Mouse (Mus musculus) hindbrain, embryonic 15.5 days (tissue): ENCODE measurements around the gene Lat2. TPM values are rescaled to one million over a fixed set of nuclear protein-coding genes. Genes with fewer than 3 reads are reported as not detected.

ENCODE experiments used
- ATAC-seq: fragments of 200-750 bp; cut with Nextera tagmentation; 2 replicates; pipeline ENCODE4 v1.8.0; 2017; ENCODE audit warnings: low read depth, moderate number of reproducible peaks, moderate TSS enrichment; ENCODE audit not compliant: low FRiP score
- H3K27ac ChIP-seq: fragments of 300-500 bp; sonication (generic); replicated peaks from 2 replicates; pipeline ENCODE4 v1.5.1; 2015; ENCODE audit warnings: mild to moderate bottlenecking, inconsistent platforms
- H3K27me3 ChIP-seq: fragments of 300-500 bp; sonication (generic); 2 replicates; pipeline ENCODE4 v1.6.1; 2015; ENCODE audit warnings: control low read depth, inconsistent platforms
- H3K36me3 ChIP-seq: fragments of 300-500 bp; sonication (generic); 2 replicates; pipeline ENCODE4 v1.6.1; 2015; ENCODE audit warnings: control low read depth, inconsistent platforms
- H3K4me1 ChIP-seq: fragments of 300-500 bp; sonication (generic); replicated peaks from 2 replicates; pipeline ENCODE4 v1.6.1; 2015; ENCODE audit warnings: control low read depth, inconsistent platforms
- H3K4me2 ChIP-seq: fragments of 300-500 bp; sonication (generic); 2 replicates; pipeline ENCODE4 v1.6.1; 2015; ENCODE audit warnings: moderate library complexity, mild to moderate bottlenecking, inconsistent platforms
- H3K4me3 ChIP-seq: fragments of 300-500 bp; sonication (generic); 2 replicates; pipeline ENCODE4 v1.5.1; 2015; ENCODE audit warnings: mild to moderate bottlenecking, inconsistent platforms
- H3K9ac ChIP-seq: fragments of 300-500 bp; sonication (generic); 2 replicates; pipeline ENCODE4 v1.6.1; 2015; ENCODE audit warnings: inconsistent platforms
- H3K9me3 ChIP-seq: fragments of 300-500 bp; sonication (generic); 2 replicates; pipeline ENCODE4 v1.6.1; 2016; ENCODE audit warnings: control low read depth, inconsistent platforms
- WGBS: fragments of 180-500 bp; shearing (Covaris S2); methylation state at CpG from one replicate; pipeline ENCODE4 v1.1.7; 2015; 5-methylcytosine and 5-hydroxymethylcytosine counted together
- polyA plus RNA-seq: library from polyadenylated mRNA; unstranded; fragments of >200 nt; fragmentation: Nextera tagmentation; extraction: Ambion mirVana; gene quantifications from 2 replicates; pipeline ENCODE4 v1.2.1, GENCODE M21; 2015

Gene Lat2
- polyA plus RNA-seq, 1 experiment from 2014 or later: 4.2 TPM

- peaks cover 12% of the 10 kb centered on the region for H3K4me1 ChIP-seq
- H3K4me2 ChIP-seq: no peak overlapping the region
- H3K27ac ChIP-seq: no peak overlapping the region
- no peak overlapping the region for H3K4me3 ChIP-seq
- 93% methylated on average over 4 of the region's 4 CpGs for whole genome bisulfite sequencing
- no peak overlapping the region for H3K9ac ChIP-seq
- no peaks in the 10 kb centered on the region for H3K36me3 ChIP-seq
- no peaks in the 10 kb centered on the region for H3K27me3 ChIP-seq
- no peaks in the 10 kb centered on the region for H3K9me3 ChIP-seq
- no peak for ATAC-seq
Measured at GRCm38 (mm10) chr5:134567445-134567844, 47.4 kb downstream of the Lat2 start.

- WGBS: 97% methylated on average over 6 of the region's 6 CpGs
- Histone ChIP-seq H3K4me3 (no peak overlapping the region), H3K27me3 (no peaks in the 10 kb centered on the region), H3K4me1 (no peaks in the 10 kb centered on the region), H3K9me3 (no peaks in the 10 kb centered on the region), H3K4me2 (no peak overlapping the region), H3K9ac (no peak overlapping the region), H3K36me3 (no peaks in the 10 kb centered on the region), H3K27ac (no peak overlapping the region)
- no peak for ATAC-seq
Measured at GRCm38 (mm10) chr5:134565696-134566095, 49.1 kb downstream of the Lat2 start.

DNA sequence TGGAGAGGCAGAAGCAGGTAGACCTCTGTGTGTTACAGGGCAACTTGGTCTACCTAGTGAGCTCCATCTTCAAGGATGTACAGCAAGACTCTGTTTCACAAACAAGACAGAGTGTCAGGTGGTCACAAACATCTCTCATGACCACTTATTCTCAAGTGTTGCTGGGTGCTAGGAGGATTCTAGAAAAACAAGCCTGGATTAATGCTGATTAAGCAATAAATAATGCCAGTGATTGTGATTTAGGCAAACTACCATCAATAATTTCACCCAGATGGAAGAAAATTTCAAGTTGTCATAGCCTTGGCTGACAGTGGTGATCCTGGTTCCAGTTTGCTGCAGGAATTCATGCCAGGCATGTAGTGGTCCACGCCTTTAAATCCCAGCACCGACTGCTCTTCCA lies 50.6 kb downstream of the Lat2 start:
- no peak overlapping the region for H3K4me3 ChIP-seq
- no peaks in the 10 kb centered on the region for H3K4me1 ChIP-seq
- no peak overlapping the region for H3K4me2 ChIP-seq
- no peaks in the 10 kb centered on the region for H3K9me3 ChIP-seq
- H3K36me3 ChIP-seq: no peaks in the 10 kb centered on the region
- H3K9ac ChIP-seq: no peak overlapping the region
- WGBS: 100% methylated on average over 2 of the region's 2 CpGs
- H3K27me3 ChIP-seq: no peaks in the 10 kb centered on the region
- ATAC-seq: no peak
- H3K27ac ChIP-seq: no peak overlapping the region

- no peak for ATAC-seq
- H3K27ac ChIP-seq: no peak overlapping the region
- no peak overlapping the region for H3K9ac ChIP-seq
- H3K4me3 ChIP-seq: no peak overlapping the region
- H3K4me1 ChIP-seq: peaks cover 3% of the 10 kb centered on the region
- 85% methylated on average over 16 of the region's 16 CpGs for WGBS
- H3K27me3 ChIP-seq: no peaks in the 10 kb centered on the region
- no peaks in the 10 kb centered on the region for H3K36me3 ChIP-seq
- H3K9me3 ChIP-seq: no peaks in the 10 kb centered on the region
- no peak overlapping the region for H3K4me2 ChIP-seq
Measured at GRCm38 (mm10) chr5:134560450-134561171, 54.2 kb downstream of the Lat2 start.

GRCm38 (mm10) chr5:134560071-134560449 lies 54.8 kb downstream of the Lat2 start, which contains the start of gene Syna:
Gene Syna, minus strand, starts transcription at chr5:134560171.
- WGBS: 94% methylated on average over 7 of the region's 7 CpGs
- peaks cover 9% of the 10 kb centered on the region for H3K4me1 ChIP-seq
- ATAC-seq: no peak
- H3K9me3 ChIP-seq: no peaks in the 10 kb centered on the region
- H3K27ac ChIP-seq: no peak within 1 kb of the TSS
- H3K4me3 ChIP-seq: no peak within 1 kb of the TSS
- no peak within 1 kb of the TSS for H3K4me2 ChIP-seq
- H3K9ac ChIP-seq: no peak within 1 kb of the TSS
- no peaks in the 10 kb centered on the region for H3K36me3 ChIP-seq
- H3K27me3 ChIP-seq: no peaks in the 10 kb centered on the region

DNA sequence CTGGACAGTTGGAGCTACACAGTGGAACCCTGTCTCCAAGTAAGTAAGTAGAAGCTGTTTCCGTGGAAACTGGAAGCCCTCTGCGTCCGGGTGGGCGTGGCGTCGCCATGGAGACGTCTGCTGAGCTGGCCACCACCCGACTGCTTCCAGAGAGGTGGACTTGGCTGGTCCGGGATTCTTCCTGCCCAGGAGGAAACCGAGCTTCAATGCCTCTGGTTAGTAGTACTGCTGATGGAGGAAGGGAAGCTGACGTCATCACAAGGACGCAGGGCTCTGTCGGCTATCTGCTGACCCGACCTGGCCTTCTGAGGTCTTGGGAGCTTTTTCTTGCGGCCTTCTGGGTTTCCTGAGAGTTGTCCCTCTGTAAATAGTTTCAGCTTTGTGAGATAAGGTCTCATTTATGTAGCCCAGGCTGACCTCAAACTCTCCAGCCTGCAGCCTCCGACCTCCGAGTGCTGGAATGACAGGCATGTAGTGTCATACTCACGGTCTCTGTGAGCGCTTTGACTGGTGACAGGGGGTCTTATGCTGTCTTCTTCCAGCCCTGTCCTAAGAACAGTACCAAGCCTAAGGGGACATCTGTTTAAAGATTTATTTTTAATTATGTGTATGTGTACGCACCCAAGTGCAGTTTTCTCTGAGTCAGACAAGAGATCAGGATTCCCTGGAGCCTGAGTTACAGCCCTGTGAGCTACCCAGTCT lies 59.2 kb downstream of the Lat2 start:
- 12% methylated on average over 20 of the region's 20 CpGs for WGBS
- ATAC-seq: no peak
- H3K9ac ChIP-seq: no peak overlapping the region

DNA sequence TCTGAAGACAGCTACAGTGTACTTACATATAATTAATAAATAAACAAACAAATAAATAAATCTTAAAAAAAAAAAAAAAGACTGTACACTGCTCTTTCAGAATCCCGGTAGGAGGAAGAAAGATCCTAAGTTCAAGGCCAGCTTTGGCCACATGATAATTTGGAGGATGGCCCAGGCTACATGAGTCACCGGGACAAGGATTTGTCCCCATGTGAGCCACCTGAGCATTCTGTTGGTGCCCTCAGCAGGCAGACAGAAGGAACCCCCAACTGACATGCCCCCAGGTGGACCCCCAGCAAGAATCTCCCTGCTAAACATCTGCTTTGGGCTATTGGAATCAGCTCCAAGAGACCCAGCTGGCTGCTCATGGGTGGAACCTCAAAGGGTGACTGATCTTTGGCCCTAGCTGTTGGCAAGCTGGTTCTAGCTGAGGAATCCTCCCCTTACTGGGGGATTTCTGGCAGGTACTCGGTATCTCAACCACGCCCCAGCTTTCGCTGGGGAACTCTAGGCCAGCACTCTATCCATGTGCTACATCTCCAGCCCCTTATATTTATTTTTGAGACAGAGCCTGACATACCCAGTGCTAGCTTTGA lies 60.8 kb downstream of the Lat2 start:
- H3K4me2 ChIP-seq: no peak overlapping the region
- H3K9ac ChIP-seq: no peak overlapping the region
- no peaks in the 10 kb centered on the region for H3K9me3 ChIP-seq
- peaks cover 40% of the 10 kb centered on the region for H3K4me1 ChIP-seq
- H3K27me3 ChIP-seq: no peaks in the 10 kb centered on the region
- no peak for ATAC-seq
- H3K36me3 ChIP-seq: no peaks in the 10 kb centered on the region
- 82% methylated on average over 5 of the region's 5 CpGs for WGBS
- H3K4me3 ChIP-seq: no peak overlapping the region
- no peak overlapping the region for H3K27ac ChIP-seq

More for the DNA sequence above, 59.2 kb downstream of the Lat2 start:
- peak overlapping the region; percentile 38 for H3K4me2 ChIP-seq
- H3K27me3 ChIP-seq: no peaks in the 10 kb centered on the region
- no peaks in the 10 kb centered on the region for H3K36me3 ChIP-seq
- peaks cover 24% of the 10 kb centered on the region for H3K4me1 ChIP-seq
- H3K4me3 ChIP-seq: no peak overlapping the region
- no peaks in the 10 kb centered on the region for H3K9me3 ChIP-seq
- H3K27ac ChIP-seq: no peak overlapping the region

DNA sequence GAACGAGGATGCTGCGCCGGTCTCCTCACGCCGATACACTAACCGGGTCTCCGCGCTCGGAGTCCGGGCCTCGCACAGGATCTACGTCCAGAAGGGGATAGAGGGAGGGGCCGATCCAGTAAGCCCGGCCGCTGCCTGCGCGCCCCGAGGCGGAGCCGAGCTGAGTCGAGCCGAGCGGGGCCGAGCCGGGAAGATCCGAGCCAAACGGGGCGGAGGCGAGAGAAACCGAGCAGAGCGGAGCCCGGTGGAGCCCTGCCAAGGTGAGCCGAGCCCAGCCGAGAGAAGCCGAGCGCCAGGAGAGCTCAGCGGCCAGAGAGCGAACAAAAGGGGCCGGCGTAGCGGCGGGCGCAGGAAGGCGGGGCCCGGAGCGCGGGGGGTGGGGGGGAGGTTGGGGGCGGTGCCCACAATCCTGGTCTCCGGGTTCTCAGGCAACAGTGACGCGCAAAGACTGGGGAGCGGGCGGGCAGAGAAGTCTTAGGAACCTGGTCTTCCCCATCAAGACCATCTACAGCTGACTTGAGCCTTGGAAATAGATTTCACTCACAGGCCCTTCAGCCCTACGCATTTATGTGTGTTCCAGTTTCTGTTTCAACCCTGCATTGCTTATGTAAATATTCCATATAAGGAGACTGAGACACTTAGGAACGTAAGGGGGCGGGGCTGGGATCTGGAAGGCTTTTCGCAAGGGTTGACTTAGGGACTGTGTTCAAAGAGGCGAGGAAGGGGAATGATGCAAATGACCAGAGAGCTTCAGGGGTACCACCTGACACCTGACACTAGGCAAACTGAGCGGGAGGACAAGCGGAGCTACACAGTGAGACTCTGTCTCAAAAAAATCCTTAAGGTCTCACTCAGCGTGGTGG lies 62.5 kb downstream of the Lat2 start, which contains the start of gene Clip2:
Clip2 (minus strand) TSS at position 325 of the 863 bp plus-strand sequence.
- Histone ChIP-seq H3K9ac (peak within 1 kb of the TSS; percentile 99), H3K4me2 (peak within 1 kb of the TSS; percentile 93), H3K27me3 (no peaks in the 10 kb centered on the region), H3K36me3 (no peaks in the 10 kb centered on the region), H3K9me3 (no peaks in the 10 kb centered on the region), H3K27ac (peak within 1 kb of the TSS; percentile 99), H3K4me1 (peaks cover 57% of the 10 kb centered on the region), H3K4me3 (peak within 1 kb of the TSS; percentile 96)
- WGBS: under 1% methylated on average over 58 of the region's 61 CpGs
- peak; percentile 92 for ATAC-seq

DNA sequence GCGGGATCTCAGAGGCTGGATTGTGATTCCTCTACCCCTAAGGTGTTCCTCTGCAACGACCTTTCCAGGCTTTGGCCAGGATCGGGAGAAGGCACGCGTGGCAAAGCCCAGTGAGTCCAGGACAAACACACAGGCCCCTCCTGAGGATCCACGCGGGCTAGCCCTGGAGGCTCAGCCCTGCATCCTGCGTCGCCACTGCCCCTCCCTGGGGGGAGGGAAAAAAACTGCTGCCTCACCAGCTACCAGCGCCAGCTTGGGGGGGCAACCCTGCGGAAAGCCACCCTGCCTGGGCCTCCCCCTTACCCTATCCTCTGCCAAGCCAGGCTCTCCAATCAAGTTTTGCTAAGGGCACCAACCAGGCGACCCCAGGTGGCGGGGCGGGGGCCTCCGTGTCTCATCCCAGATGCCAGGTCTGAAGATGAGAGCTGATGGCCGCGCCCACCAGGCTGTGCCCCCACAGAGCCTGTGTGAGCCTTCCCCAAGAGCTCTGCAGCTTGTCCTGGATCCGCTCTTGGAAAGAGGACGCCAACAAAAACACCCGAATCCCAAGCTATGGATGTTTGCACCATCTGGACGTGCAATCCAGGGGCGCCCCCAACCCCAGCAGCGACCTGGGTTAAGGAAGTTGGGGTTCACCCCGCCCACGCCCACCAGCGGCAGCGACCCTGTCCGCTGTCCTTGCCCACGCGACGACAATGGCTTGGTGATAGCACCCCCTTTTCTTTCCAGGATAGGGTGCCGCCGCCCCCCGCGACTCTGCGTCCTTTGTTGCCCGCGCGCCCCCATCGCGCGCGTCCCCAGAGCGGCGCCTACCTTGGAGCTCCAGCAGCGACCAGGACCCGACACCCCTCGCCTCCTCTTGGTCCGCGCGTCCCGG lies 63.4 kb downstream of the Lat2 start:
- Histone ChIP-seq H3K4me1 (peaks cover 65% of the 10 kb centered on the region), H3K27ac (peak overlapping the region; percentile 99), H3K36me3 (no peaks in the 10 kb centered on the region), H3K27me3 (no peaks in the 10 kb centered on the region), H3K9ac (peak overlapping the region; percentile 99), H3K4me3 (peak overlapping the region; percentile 96), H3K9me3 (no peaks in the 10 kb centered on the region), H3K4me2 (peak overlapping the region; percentile 93)
- WGBS: under 1% methylated on average over 45 of the region's 52 CpGs
- peak; percentile 25 for ATAC-seq

- ATAC-seq: no peak
- H3K9me3 ChIP-seq: no peaks in the 10 kb centered on the region
- no peaks in the 10 kb centered on the region for H3K27me3 ChIP-seq
- peak overlapping the region; percentile 93 for H3K4me2 ChIP-seq
- H3K4me1 ChIP-seq: peaks cover 69% of the 10 kb centered on the region
- peak overlapping the region; percentile 99 for H3K9ac ChIP-seq
- no peaks in the 10 kb centered on the region for H3K36me3 ChIP-seq
- peak overlapping the region; percentile 99 for H3K27ac ChIP-seq
- peak overlapping the region; percentile 96 for H3K4me3 ChIP-seq
- WGBS: 5% methylated on average over 6 of the region's 6 CpGs
Measured at GRCm38 (mm10) chr5:134550836-134551232, 64.0 kb downstream of the Lat2 start.
